Mouse (Mus musculus) lung, embryonic 16.5 days (tissue): ENCODE measurements around the gene Trim37. TPM values are rescaled to one million over a fixed set of nuclear protein-coding genes. Genes with fewer than 3 reads are reported as not detected.

Source experiments
- ATAC-seq: fragments of 200-750 bp; cut with Nextera tagmentation; 2 replicates; pipeline ENCODE4 v1.8.0; 2017; ENCODE audit warnings: low read depth, mild to moderate bottlenecking, moderate library complexity
- H3K27ac ChIP-seq: fragments of 300-500 bp; sonication (generic); 2 replicates; pipeline ENCODE4 v1.5.1; 2014; ENCODE audit warnings: mild to moderate bottlenecking, control low read depth, low read length
- H3K27me3 ChIP-seq: fragments of 300-500 bp; sonication (generic); 2 replicates; pipeline ENCODE4 v1.6.1; 2014; ENCODE audit warnings: low read depth, low read length, mixed read lengths; ENCODE audit not compliant: control insufficient read depth, insufficient read depth
- H3K36me3 ChIP-seq: fragments of 300-500 bp; sonication (generic); 2 replicates; pipeline ENCODE4 v1.6.1; 2014; ENCODE audit warnings: low read length; ENCODE audit not compliant: control insufficient read depth, insufficient read depth
- H3K4me1 ChIP-seq: fragments of 300-500 bp; sonication (generic); replicated peaks from 2 replicates; pipeline ENCODE4 v1.6.1; 2014; ENCODE audit warnings: low read length, mixed read lengths; ENCODE audit not compliant: control insufficient read depth, insufficient read depth
- H3K4me2 ChIP-seq: fragments of 300-500 bp; sonication (generic); 2 replicates; pipeline ENCODE4 v1.6.1; 2014; ENCODE audit warnings: low read depth, low read length, control low read depth
- H3K4me3 ChIP-seq: fragments of 300-500 bp; sonication (generic); 2 replicates; pipeline ENCODE4 v1.5.1; 2014; ENCODE audit warnings: mild to moderate bottlenecking, low read length, control low read depth
- H3K9ac ChIP-seq: fragments of 300-500 bp; sonication (generic); 2 replicates; pipeline ENCODE4 v1.6.1; 2014; ENCODE audit warnings: low read length, control low read depth
- H3K9me3 ChIP-seq: fragments of 300-500 bp; sonication (generic); 2 replicates; pipeline ENCODE4 v1.6.1; 2016; ENCODE audit warnings: low read length; ENCODE audit not compliant: control insufficient read depth
- WGBS: fragments of 180-500 bp; shearing (Covaris S2); extraction: QIAGEN DNeasy Blood & Tissue Kit; methylation state at CpG from one replicate; pipeline ENCODE4 v1.1.7; 2014; 5-methylcytosine and 5-hydroxymethylcytosine counted together
- polyA plus RNA-seq: library from polyadenylated mRNA; unstranded; fragments of >200 nt; fragmentation: Nextera tagmentation; extraction: Ambion mirVana; gene quantifications from 2 replicates; pipeline ENCODE4 v1.2.1, GENCODE M21; 2015

The Trim37 gene
- polyA plus RNA-seq, 1 experiment from 2014 or later, result 28.3 TPM

DNA sequence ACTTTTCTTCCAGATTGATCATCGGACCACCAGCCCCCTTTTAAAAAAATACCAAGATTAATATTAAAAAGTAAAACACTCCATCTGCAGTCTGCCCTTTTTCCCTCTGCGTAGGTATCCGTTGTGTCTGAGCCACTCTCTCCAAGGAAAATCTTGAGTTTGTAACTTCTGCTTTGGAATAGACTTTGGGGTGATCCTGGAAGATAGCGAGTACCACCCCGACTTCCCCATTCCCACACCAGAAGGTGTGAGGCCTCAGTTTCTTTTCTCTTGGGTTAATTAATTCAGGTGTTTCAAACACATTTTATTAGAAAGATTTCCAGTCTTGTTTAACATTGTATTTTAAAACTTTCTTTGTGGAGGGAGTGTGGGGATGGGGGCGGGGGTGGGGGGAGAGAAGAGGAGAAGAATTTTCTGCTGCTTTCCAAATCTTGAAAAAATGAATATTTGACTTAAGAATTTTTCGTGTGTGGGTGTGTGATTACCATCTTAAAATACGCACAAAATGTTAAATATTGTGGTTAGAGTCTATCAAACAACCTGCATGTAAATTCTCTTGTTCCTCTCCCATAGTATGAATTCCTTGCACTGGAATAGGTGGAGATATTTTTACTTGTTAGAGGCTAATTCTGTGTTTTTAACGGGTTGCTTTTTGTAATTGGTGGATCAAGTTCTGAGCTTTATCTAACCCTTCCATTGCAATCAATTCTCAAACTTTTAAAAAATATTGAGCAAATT, 16.5 kb upstream of the Trim37 start:
- Histone ChIP-seq H3K4me3 (peak overlapping the region; percentile 95), H3K9ac (peak overlapping the region; percentile 98), H3K27me3 (no peaks in the 10 kb centered on the region), H3K27ac (peak overlapping the region; percentile 93), H3K4me2 (peak overlapping the region; percentile 57), H3K36me3 (peaks cover 15% of the 10 kb centered on the region), H3K4me1 (peaks cover 11% of the 10 kb centered on the region), H3K9me3 (no peaks in the 10 kb centered on the region)
- ATAC-seq, result no peak
- 1% methylated on average over 9 of the region's 9 CpGs for WGBS

DNA sequence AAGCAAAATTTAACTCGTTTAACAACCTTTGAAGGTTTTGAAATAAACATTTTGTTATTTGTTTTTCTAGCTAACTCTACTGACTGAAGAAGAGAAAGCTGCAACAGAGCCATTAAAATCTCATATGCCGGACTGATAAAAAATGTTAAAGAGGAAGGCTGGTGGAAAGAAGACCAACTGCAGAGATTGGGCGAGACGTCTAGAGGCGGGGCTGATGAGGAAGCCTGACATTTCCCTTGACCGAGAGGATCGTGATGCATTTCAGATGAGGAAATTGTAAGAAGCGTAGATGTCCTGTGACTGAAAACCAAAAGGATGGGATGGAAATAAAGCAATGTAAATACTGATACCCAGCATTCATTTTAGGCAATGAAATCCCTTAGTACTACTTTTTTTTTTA, 5.0 kb upstream of the Trim37 start:
- no peak for ATAC-seq
- no peaks in the 10 kb centered on the region for H3K9me3 ChIP-seq
- H3K4me1 ChIP-seq, result peaks cover 4% of the 10 kb centered on the region
- no peak overlapping the region for H3K4me3 ChIP-seq
- H3K9ac ChIP-seq, result no peak overlapping the region
- WGBS, result 69% methylated on average over 8 of the region's 8 CpGs
- H3K4me2 ChIP-seq, result no peak overlapping the region
- no peak overlapping the region for H3K27ac ChIP-seq
- no peaks in the 10 kb centered on the region for H3K27me3 ChIP-seq
- H3K36me3 ChIP-seq, result peaks cover 47% of the 10 kb centered on the region

GRCm38 (mm10) chr11:87125562-87125961, 1.3 kb upstream of the Trim37 start:
- no peaks in the 10 kb centered on the region for H3K27me3 ChIP-seq
- WGBS, result 44% methylated on average over 4 of the region's 4 CpGs
- H3K27ac ChIP-seq, result no peak overlapping the region
- ATAC-seq, result no peak
- H3K4me3 ChIP-seq, result 0 out of 2 replicates have a peak overlapping the region, but pooled peaks have one; percentile 7
- peak overlapping the region; percentile 13; the same call in 1 of the 2 replicates for H3K9ac ChIP-seq
- H3K9me3 ChIP-seq, result no peaks in the 10 kb centered on the region
- H3K4me1 ChIP-seq, result peaks cover 14% of the 10 kb centered on the region
- H3K36me3 ChIP-seq, result peaks cover 22% of the 10 kb centered on the region
- peak overlapping the region; percentile 69 for H3K4me2 ChIP-seq

DNA sequence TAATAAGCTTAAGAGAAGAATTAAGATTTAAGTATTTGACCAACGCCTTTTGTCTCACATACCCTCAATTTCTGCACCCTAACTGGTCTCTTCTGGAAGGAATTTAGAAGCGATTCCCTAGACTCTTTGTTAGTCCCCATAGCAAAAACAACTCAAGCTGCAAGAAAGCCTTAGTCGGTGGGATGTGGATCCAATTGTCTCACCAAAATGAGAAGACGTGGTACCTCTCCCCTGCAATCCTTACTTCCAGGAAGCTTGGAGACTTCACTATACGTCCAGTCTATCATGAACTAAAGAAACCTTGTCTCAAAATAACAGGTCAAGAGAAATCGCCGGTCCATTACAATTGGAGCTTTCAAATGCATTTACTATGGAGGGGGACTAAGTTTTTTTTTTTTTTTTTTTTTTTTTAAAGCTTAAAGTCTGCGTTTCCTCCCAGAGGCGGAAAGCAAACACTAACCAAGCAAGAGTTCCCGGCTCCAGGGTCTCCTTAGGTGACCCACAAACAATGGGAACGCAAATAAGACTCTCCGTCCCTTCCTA, 525 bp upstream of the Trim37 start:
- Histone ChIP-seq H3K9me3 (no peaks in the 10 kb centered on the region), H3K27ac (peak overlapping the region; percentile 79), H3K4me2 (peak overlapping the region; percentile 69), H3K4me3 (peak overlapping the region; percentile 85), H3K36me3 (peaks cover 17% of the 10 kb centered on the region), H3K9ac (peak overlapping the region; percentile 62), H3K4me1 (peaks cover 14% of the 10 kb centered on the region), H3K27me3 (no peaks in the 10 kb centered on the region)
- 2% methylated on average over 12 of the region's 12 CpGs for WGBS
- 0 out of 2 replicates have a peak, but pooled peaks have one; percentile 0 for ATAC-seq

DNA sequence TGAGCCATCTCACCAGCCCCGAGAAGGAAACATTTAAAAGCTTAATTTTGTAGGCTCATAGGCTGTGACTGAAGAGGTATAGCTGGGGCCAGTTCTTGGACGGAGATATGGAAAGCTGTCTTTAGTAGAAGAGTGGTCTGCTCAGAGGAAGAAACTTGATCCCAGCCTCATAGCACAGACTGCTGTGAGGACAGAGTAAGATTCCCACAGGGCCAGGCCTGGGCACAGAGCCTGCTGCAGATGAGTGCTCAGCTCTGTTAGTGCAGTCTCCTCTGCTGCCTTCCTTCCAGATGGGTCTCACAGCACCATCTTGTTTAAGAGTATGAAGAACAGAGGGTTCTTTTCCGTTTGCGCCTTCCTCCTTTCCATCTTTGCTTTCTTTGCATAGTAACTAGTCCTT, 9.4 kb downstream of the Trim37 start:
- Histone ChIP-seq H3K4me2 (no peak overlapping the region), H3K4me1 (no peaks in the 10 kb centered on the region), H3K9me3 (no peaks in the 10 kb centered on the region), H3K27ac (no peak overlapping the region), H3K36me3 (peaks cover 4% of the 10 kb centered on the region; the same call in 1 of the 2 replicates), H3K9ac (no peak overlapping the region), H3K4me3 (no peak overlapping the region), H3K27me3 (no peaks in the 10 kb centered on the region)
- WGBS, result 89% methylated on average over 4 of the region's 4 CpGs
- no peak for ATAC-seq

GRCm38 (mm10) chr11:87158012-87158411, 31.1 kb downstream of the Trim37 start:
- 75% methylated on average over 2 of the region's 2 CpGs for WGBS
- Histone ChIP-seq H3K4me3 (no peak overlapping the region), H3K27me3 (no peaks in the 10 kb centered on the region), H3K9ac (no peak overlapping the region), H3K27ac (no peak overlapping the region), H3K4me1 (no peaks in the 10 kb centered on the region), H3K36me3 (no peaks in the 10 kb centered on the region), H3K4me2 (no peak overlapping the region), H3K9me3 (no peaks in the 10 kb centered on the region)
- no peak for ATAC-seq

GRCm38 (mm10) chr11:87162687-87163086, 35.8 kb downstream of the Trim37 start:
- Histone ChIP-seq H3K27me3 (no peaks in the 10 kb centered on the region), H3K4me2 (no peak overlapping the region), H3K9me3 (no peaks in the 10 kb centered on the region), H3K36me3 (peaks cover 8% of the 10 kb centered on the region), H3K9ac (no peak overlapping the region), H3K27ac (no peak overlapping the region), H3K4me1 (no peaks in the 10 kb centered on the region), H3K4me3 (no peak overlapping the region)
- 63% methylated on average over 4 of the region's 4 CpGs for WGBS
- peak; percentile 79 for ATAC-seq

DNA sequence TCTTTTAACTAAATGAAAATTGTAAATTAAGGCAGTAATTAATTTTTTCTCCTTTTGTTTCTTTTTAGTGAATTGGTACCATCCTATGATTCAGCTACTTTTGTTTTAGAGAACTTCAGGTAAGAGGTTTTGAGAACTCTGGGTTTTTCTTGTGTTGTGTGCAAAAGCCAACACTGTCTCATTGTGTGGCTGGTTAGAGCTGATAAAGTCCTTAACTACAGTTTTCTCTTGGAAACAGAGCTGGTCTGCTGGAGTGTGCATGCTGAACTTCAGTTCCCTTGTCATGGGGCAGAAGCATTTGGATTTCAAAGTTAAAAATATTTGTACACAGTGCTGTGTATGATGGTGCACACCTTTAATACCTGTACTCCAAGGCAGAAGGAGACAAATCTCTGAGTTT, 36.9 kb downstream of the Trim37 start:
- Histone ChIP-seq H3K4me2 (no peak overlapping the region), H3K4me1 (no peaks in the 10 kb centered on the region), H3K9me3 (no peaks in the 10 kb centered on the region), H3K4me3 (no peak overlapping the region), H3K36me3 (peaks cover 11% of the 10 kb centered on the region), H3K27ac (no peak overlapping the region), H3K27me3 (no peaks in the 10 kb centered on the region), H3K9ac (no peak overlapping the region)
- ATAC-seq, result no peak

DNA sequence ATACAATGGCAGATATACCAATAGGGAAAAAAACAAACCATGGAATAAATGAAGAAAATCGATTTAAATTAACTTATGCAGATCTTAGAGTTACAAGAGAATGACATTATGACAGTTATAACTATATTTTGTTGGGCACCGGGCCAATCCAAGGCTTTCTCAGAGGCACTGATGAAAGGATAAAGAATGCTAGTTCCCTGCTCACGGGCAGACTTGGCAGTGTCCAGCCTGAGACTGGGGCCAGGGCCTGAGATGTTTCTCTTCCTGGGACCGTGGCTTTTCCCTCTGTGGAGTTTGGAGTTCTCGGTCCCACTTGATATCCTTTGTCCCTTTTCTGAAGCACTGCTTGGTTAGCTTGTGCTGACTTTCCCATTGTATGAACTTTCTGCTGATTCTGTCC, 46.7 kb downstream of the Trim37 start:
- Histone ChIP-seq H3K36me3 (peaks cover 4% of the 10 kb centered on the region), H3K27ac (no peak overlapping the region), H3K4me2 (no peak overlapping the region), H3K4me1 (no peaks in the 10 kb centered on the region), H3K27me3 (no peaks in the 10 kb centered on the region), H3K9me3 (no peaks in the 10 kb centered on the region), H3K9ac (no peak overlapping the region), H3K4me3 (no peak overlapping the region)
- no peak for ATAC-seq
- 72% methylated on average over 5 of the region's 5 CpGs for WGBS
